Mouse (Mus musculus): ENCODE data around the gene Stim2. TPM values are rescaled to one million over a fixed set of nuclear protein-coding genes. Genes with fewer than 3 reads are reported as not detected.

Stim2 gene
- total and polyA plus RNA-seq, 3 experiments = 11.7 to 18.6 TPM; not detected in 1

DNA sequence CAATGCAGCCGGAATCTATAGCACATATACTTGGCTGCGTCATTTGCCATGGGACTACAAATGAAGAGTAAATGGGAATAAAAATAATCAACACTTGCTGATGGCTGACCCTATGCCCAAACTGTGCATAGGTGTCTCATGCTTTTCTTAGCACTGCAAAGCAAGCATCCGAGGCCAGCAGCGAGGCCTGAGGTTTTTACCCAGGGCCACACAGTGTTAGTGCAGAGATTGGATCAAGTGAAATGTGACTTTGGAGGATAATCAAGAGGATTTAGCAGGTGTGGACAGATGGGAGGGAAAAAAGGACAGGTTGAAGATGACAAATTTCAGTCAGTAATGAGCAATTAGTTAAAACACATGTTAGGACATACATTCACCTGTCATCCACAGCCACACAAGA is 162.3 kb downstream of the Stim2 start (continued):
- no peak for TF ChIP-seq MYB (IDR thresholded peaks at IDR 0.05; ENCODE audit: low read depth, low read length)
- no peak for TF ChIP-seq ZC3H11A (IDR thresholded peaks at IDR 0.05; ENCODE audit: low read depth, low read length)

DNA sequence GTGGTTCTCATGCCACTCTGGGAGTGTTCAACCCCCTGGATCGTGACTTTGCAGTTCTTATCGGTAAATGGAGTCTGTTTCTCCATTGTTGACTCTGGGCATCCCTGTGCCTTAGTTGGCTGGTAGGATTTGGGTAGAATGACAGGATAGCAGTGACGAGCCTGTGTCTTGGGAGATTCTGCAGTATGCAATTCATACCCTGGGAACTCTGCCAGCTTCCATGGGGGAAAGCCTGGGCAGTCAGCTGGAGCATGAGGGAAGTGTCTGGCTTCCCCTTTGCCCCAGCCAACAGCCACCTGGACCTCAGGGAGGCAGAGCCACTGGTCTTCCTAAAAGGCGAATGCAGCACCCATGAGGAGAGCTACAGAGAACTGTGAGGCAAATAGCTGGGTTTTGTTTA is 165.6 kb downstream of the Stim2 start:
- no peaks in the 10 kb centered on the region for H3K27me3 ChIP-seq (ENCODE audit: control insufficient read depth in 1 of 2, insufficient read depth in 2 of 2, low read length in 2 of 2)
- no peaks in the 10 kb centered on the region for H3K4me1 ChIP-seq (ENCODE audit: control insufficient read depth in 1 of 2, insufficient read depth in 2 of 2, low read length in 2 of 2)
- no peak overlapping the region for H3K9ac ChIP-seq (ENCODE audit: control insufficient read depth, low read depth, low read length, poor library complexity, severe bottlenecking)
- H3K36me3 ChIP-seq (ENCODE audit: control insufficient read depth in 1 of 2, insufficient read depth in 2 of 2, low read length in 2 of 2) = no peaks in the 10 kb centered on the region
- TF ChIP-seq ELF1 (IDR thresholded peaks at IDR 0.05; ENCODE audit: low read depth, low read length) (no peak), JUND (IDR thresholded peaks at IDR 0.05; ENCODE audit: low read depth, low read length) (no peak), MAFK (IDR thresholded peaks at IDR 0.05; ENCODE audit: borderline replicate concordance, low read depth, low read length) (no peak)
- DNase-seq (ENCODE audit: low read depth, low spot score) = no peak
- no peaks in the 10 kb centered on the region for H3K9me3 ChIP-seq (replicated peaks; ENCODE audit: insufficient read depth, low read length)
- H3K79me2 ChIP-seq (ENCODE audit: control insufficient read depth, insufficient read depth, low read length, poor library complexity) = no peaks in the 10 kb centered on the region
- no peak overlapping the region for H3K4me3 ChIP-seq (ENCODE audit: control insufficient read depth in 1 of 2, insufficient read depth in 1 of 2, low read depth in 2 of 2, low read length in 2 of 2)
- H3K27ac ChIP-seq (ENCODE audit: control insufficient read depth, low read depth, low read length) = no peak overlapping the region

Other genes with a start within 250 kb of the Stim2 start
- not detected in 2 replicates for gene Tbc1d19, start 188.9 kb upstream of the Stim2 start, total RNA-seq (2012; rRNA removed)
- gene Tbc1d19, start 188.9 kb upstream of the Stim2 start, polyA plus RNA-seq (2012; ENCODE audit: insufficient read depth in 1 of 2, insufficient read length in 2 of 2, low read depth in 1 of 2, low replicate concordance in 2 of 2, missing spikeins in 1 of 2) = not detected

Data from MEL (cell line).